Mouse (Mus musculus) ES-E14 (cell line): ENCODE data around the gene Jmjd6. TPM values are rescaled to one million over a fixed set of nuclear protein-coding genes. Genes with fewer than 3 reads are reported as not detected.

Experiments used
- DNase-seq: peaks from one replicate; pipeline ENCODE4 v3.0.0-alpha.2; 2013; ENCODE audit warnings: low read depth, low spot score
- H3K27ac ChIP-seq: 2 replicates; pipeline ENCODE4 v1.5.1; 2012; ENCODE audit warnings: low read depth, mild to moderate bottlenecking, low read length, moderate library complexity, mixed read lengths; ENCODE audit not compliant: poor library complexity, insufficient read depth, severe bottlenecking
- H3K36me3 ChIP-seq: 2 replicates; pipeline ENCODE4 v1.6.1; 2012; ENCODE audit warnings: mild to moderate bottlenecking, low read length, moderate library complexity, mixed read lengths; ENCODE audit not compliant: control insufficient read depth, poor library complexity, insufficient read depth, severe bottlenecking
- H3K4me1 ChIP-seq, 2 experiments: fragments of 150-350 bp in 1 of 2; sonication (generic) in 1 of 2; 2 replicates each; pipeline ENCODE4 v1.6.1; 2012; ENCODE audit warnings: low read length in 2 of 2, mild to moderate bottlenecking in 1 of 2, mixed read lengths in 1 of 2; ENCODE audit not compliant: control insufficient read depth in 2 of 2, insufficient read depth in 2 of 2, poor library complexity in 1 of 2
- H3K4me3 ChIP-seq, 2 experiments: fragments of 150-350 bp in 1 of 2; sonication (generic) in 1 of 2; 2 replicates each; pipeline ENCODE4 v1.5.1; 2012; ENCODE audit warnings: low read length in 2 of 2, low read depth in 1 of 2, mild to moderate bottlenecking in 1 of 2, mixed read lengths in 1 of 2; ENCODE audit not compliant: insufficient read depth in 1 of 2, poor library complexity in 1 of 2, severe bottlenecking in 1 of 2
- H3K9ac ChIP-seq: 2 replicates; pipeline ENCODE4 v1.6.1; 2012; ENCODE audit warnings: low read depth, mild to moderate bottlenecking, low read length, mixed read lengths; ENCODE audit not compliant: poor library complexity, insufficient read depth, severe bottlenecking
- H3K9me3 ChIP-seq: fragments of 150-350 bp; sonication (generic); 2 replicates; pipeline ENCODE4 v1.6.1; 2012; ENCODE audit warnings: low read depth, mild to moderate bottlenecking, low read length; ENCODE audit not compliant: control insufficient read depth, insufficient read depth
- CHD2 ChIP-seq: IDR thresholded peaks from 2 replicates; pipeline ENCODE4 v1.6.1; 2014; ENCODE audit warnings: mild to moderate bottlenecking, low read depth, low read length, inconsistent platforms
- HCFC1 ChIP-seq: IDR thresholded peaks from 2 replicates; pipeline ENCODE4 v1.6.1; 2012; ENCODE audit warnings: low read length, inconsistent platforms, borderline replicate concordance; ENCODE audit not compliant: insufficient read depth
- MAFK ChIP-seq: IDR thresholded peaks from 2 replicates; pipeline ENCODE4 v1.6.1; 2014; ENCODE audit warnings: mild to moderate bottlenecking, low read depth, low read length, inconsistent platforms; ENCODE audit not compliant: insufficient read depth
- ZC3H11A ChIP-seq: IDR thresholded peaks from 2 replicates; pipeline ENCODE4 v1.6.1; 2012; ENCODE audit warnings: low read depth, mild to moderate bottlenecking, inconsistent platforms, low read length, borderline replicate concordance
- ZNF384 ChIP-seq: IDR thresholded peaks from 2 replicates; pipeline ENCODE4 v1.6.1; 2012; ENCODE audit warnings: low read depth, low read length, inconsistent platforms
- in situ Hi-C, 2 experiments: fragments of 600-800 bp; cut with MboI; formaldehyde crosslinking; loops; one replicate each; pipeline ENCODE4 v1.15.1; 2025; ENCODE audit warnings: low sequenced_read_pairs in 2 of 2, inconsistent platforms in 1 of 2; ENCODE audit not compliant: unreplicated experiment in 2 of 2
- total RNA-seq: library from RNA; depleted of rRNA; stranded (reverse); fragments of 300-350 nt; gene quantifications from 2 replicates; pipeline ENCODE4 v1.2.3, GENCODE M21; 2012

Gene Jmjd6
- total RNA-seq, 1 experiment: 78.1 TPM

- Histone ChIP-seq H3K27ac (no peak overlapping the region), H3K4me1 (peaks cover 0 to 2% of the 10 kb centered on the region in 2 experiments; a peak in 1 of 4 replicates), H3K4me3 (no peak overlapping the region), H3K9me3 (no peaks in the 10 kb centered on the region), H3K9ac (no peak overlapping the region), H3K36me3 (no peaks in the 10 kb centered on the region)
- no peak for DNase-seq
- in situ Hi-C loops: loop anchor here (10.0 to 25.0 kb wide), 2 partner anchors 175 to 183 kb away; partner anchors contain the start of gene Rhbdf2 (in 1 of the 2)
- TF ChIP-seq ZNF384 (no peak), MAFK (no peak), HCFC1 (no peak), ZC3H11A (no peak)
Observed at GRCm38 (mm10) chr11:116819932-116820593, 23.2 kb downstream of the Jmjd6 start.

GRCm38 (mm10) chr11:116818722-116819121 is 24.5 kb downstream of the Jmjd6 start:
- in situ Hi-C loops: loop anchor here (10.0 to 25.0 kb wide), 2 partner anchors 174 to 181 kb away; partner anchors contain the start of gene Rhbdf2 (in 1 of the 2)
- Histone ChIP-seq H3K27ac (no peak overlapping the region), H3K4me1 (peaks cover 0 to 9% of the 10 kb centered on the region in 2 experiments; a peak in 2 of 4 replicates), H3K36me3 (no peaks in the 10 kb centered on the region), H3K9me3 (no peaks in the 10 kb centered on the region), H3K4me3 (no peak overlapping the region), H3K9ac (no peak overlapping the region)
- no peak for DNase-seq
- TF ChIP-seq HCFC1 (no peak), CHD2 (no peak), ZC3H11A (no peak), MAFK (no peak)

DNA sequence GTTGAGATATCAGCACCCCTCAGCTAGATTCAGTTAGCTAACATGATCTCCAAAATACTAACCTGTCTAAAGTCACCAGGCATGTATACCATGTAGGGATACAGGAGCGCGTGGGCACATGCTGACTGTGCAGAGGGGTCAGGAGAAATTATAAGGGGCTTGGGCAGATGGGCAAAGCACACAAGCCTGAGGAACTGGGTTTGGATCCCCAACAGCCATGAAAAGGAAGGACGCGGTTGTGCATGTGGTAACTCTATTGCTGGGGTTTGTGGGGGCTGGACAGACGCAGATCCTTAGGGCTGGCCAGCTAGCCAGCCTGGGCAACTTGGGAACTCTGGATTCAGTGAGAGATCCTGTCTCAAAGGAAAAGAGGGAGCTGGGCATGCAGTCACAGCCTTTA is 25.7 kb downstream of the Jmjd6 start:
- TF ChIP-seq HCFC1 (no peak), MAFK (no peak), ZC3H11A (no peak), CHD2 (no peak), ZNF384 (no peak)
- peaks cover 0 to 18% of the 10 kb centered on the region in 2 experiments; a peak in 2 of 4 replicates for H3K4me1 ChIP-seq
- H3K9ac ChIP-seq: no peak overlapping the region
- no peak for DNase-seq
- in situ Hi-C loops: loop anchor here (10.0 to 25.0 kb wide), 2 partner anchors 173 to 180 kb away; partner anchors contain the start of gene Rhbdf2 (in 1 of the 2)
- H3K36me3 ChIP-seq: no peaks in the 10 kb centered on the region
- no peak overlapping the region for H3K4me3 ChIP-seq
- no peak overlapping the region for H3K27ac ChIP-seq
- no peaks in the 10 kb centered on the region for H3K9me3 ChIP-seq

DNA sequence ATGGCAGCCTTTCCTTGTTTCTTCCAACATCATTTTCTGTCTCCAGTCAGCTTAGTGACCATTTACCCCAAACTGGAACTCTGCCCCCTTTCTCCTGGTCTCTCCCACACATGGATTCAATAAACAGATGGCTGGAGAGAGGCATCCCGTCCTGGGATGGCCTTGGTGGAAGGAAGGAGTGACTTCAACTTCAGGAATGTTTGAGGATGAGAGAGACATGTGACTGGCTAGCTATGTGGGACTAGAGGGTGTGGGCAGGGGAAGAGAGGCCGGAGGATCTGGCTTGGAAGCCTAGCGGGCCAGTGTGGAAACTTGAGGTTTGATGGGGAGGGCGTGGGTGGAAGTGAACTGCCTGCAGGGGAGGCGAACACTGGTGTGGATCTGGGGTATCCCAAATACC is 26.5 kb downstream of the Jmjd6 start:
- H3K27ac ChIP-seq: no peak overlapping the region
- TF ChIP-seq ZNF384 (no peak), ZC3H11A (no peak), HCFC1 (no peak), CHD2 (no peak), MAFK (no peak)
- no peak for DNase-seq
- H3K4me3 ChIP-seq: no peak overlapping the region
- H3K9me3 ChIP-seq: no peaks in the 10 kb centered on the region
- no peaks in the 10 kb centered on the region for H3K36me3 ChIP-seq
- in situ Hi-C loops: loop anchor here (10.0 to 25.0 kb wide), 2 partner anchors 172 to 179 kb away; partner anchors contain the start of gene Rhbdf2 (in 1 of the 2)
- peaks cover 0 to 18% of the 10 kb centered on the region in 2 experiments; a peak in 2 of 4 replicates for H3K4me1 ChIP-seq
- H3K9ac ChIP-seq: no peak overlapping the region
